Mouse (Mus musculus) megakaryocyte-erythroid progenitor cell, adult 5-6 weeks (primary cell): ENCODE data around the gene Sesn3. TPM values are rescaled to one million over a fixed set of nuclear protein-coding genes. Genes with fewer than 3 reads are reported as not detected.

Source experiments
- ATAC-seq: replicated peaks from 2 replicates; pipeline ENCODE4 v1.8.0; 2016; ENCODE audit warnings: mild to moderate bottlenecking, inconsistent platforms; ENCODE audit not compliant: severe bottlenecking, poor library complexity, low FRiP score, low TSS enrichment
- total RNA-seq, 2 experiments: library from RNA; stranded (forward) in 1 of 2; stranded (reverse) in 1 of 2; fragments of 200-1000, 215-1000 nt in 1 of 2; fragments of >200 nt in 1 of 2; fragmentation: Nextera tagmentation in 1 of 2; gene quantifications; 2 replicates each; pipeline ENCODE4 v1.2.3; 2014 to 2017

Gene Sesn3
- total RNA-seq, 2 experiments from 2014 or later = 4.2 to 6.9 TPM

DNA sequence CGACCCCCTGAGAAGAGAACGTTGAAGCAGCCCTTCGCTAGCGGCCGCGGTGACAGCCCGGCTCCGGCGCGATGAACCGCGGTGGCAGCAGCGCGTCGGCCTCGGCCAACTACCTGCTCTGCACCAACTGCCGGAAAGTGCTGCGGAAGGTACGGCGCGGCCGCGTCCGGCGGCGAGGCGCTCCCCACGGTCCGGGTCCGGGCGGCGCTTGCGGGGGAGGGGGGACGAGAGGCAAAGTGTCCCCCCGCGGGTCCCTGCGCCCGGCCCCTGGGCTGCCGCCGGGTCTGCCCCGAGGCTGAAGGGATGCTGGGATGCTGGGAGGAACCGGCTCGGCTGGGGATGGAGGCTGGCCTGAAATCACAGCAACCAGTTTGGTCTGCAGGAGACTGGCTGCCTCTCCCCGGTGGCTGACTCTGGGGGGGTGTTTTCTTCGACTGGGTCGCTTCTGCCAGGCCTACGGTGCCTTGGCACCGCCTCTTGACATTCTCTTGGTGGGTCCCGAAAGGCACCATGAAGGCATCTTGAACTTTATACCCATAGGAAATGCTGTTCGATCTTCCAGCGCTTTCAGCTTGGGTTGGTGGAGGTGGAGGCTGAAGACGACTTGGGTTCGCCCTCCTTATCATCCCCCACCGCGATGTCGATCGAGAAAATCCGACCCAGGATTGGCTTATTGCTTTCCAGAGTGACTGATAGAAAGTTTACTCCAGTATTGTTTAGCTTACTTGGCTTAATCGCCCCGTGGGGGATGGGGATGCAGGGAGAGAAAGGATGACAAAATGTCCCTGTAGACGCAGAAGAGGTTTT, 1.8 kb downstream of the Sesn3 start:
- ATAC-seq = no peak

- no peak for ATAC-seq
These were observed 2.6 kb downstream of the Sesn3 start for GRCm38 (mm10) chr9:14277365-14277991.

DNA sequence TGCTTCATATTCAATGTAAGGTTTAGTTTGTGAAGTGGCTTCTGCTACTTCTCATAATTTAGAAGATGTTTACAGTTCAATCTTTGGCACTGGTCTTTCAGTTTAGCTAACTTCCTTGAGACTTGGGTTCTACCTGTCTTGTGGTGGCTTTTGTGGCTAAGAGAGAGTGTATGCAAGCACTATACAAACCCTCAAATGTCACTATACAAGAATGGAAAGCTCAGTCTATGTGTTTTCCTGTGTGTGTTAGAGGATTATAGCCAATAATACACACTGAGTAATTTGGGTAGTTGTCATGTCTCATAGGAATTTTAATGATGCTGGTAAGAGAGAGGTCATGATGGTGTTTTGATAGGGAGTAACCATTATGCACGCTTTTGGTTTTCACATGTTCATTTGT, 5.8 kb downstream of the Sesn3 start:
- no peak for ATAC-seq

DNA sequence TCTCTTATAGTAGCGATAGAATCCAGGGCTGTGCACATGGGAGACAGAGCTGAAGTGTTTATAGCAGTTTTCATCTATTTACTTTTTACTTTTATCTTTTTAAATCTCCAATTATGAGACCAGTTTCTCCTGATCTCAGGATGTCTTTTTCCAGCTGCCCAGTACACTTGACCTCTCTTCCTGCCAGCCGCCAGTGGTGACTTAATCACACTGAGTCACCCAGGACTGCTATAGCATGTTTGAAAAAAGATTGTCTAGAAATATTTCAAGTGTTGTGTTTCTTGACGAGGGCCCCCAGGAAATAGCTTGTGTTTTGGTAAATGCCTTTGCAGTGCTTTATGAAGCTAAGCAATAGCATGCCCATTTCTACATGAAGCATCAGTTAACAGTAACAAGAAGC, 10.2 kb downstream of the Sesn3 start:
- no peak for ATAC-seq

GRCm38 (mm10) chr9:14287234-14287633, 12.4 kb downstream of the Sesn3 start:
- ATAC-seq = no peak

DNA sequence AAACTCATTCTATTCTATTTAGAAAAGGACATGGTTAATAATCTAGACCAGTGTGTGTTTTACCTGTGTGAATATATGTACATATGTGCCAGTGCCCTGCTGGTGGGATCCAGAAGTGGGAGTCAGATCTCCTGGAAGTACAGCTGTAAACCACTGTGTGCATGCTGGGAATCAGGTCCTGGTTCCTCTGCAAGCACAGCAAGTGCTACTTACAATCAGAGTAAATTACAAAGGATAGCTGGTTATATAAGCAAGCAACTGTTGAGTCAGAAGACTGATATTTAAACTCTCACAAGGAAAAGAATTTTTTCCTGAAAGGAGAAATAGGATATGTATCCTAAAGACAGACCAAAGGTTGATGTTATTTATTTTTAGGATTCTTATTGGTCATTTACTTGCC, 13.6 kb downstream of the Sesn3 start:
- ATAC-seq = no peak

DNA sequence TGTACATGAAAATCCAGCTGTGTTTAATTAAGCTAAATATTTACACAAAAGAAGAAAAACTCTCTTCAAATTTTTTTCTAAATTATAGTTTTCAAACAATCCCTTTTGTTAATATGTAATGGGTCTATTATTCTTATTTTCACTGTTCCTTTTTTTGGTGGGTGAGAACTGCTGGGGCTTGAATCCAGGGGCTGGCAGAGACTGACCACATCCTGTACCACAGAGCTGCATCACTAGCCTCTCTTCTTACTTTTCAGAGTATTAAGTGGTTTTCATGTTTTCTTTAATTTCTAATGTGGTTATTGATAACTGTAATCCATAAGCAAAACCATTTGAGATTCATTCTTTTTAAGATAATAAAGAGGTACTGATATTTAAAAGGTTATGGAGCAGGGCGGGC, 19.0 kb downstream of the Sesn3 start:
- no peak for ATAC-seq

DNA sequence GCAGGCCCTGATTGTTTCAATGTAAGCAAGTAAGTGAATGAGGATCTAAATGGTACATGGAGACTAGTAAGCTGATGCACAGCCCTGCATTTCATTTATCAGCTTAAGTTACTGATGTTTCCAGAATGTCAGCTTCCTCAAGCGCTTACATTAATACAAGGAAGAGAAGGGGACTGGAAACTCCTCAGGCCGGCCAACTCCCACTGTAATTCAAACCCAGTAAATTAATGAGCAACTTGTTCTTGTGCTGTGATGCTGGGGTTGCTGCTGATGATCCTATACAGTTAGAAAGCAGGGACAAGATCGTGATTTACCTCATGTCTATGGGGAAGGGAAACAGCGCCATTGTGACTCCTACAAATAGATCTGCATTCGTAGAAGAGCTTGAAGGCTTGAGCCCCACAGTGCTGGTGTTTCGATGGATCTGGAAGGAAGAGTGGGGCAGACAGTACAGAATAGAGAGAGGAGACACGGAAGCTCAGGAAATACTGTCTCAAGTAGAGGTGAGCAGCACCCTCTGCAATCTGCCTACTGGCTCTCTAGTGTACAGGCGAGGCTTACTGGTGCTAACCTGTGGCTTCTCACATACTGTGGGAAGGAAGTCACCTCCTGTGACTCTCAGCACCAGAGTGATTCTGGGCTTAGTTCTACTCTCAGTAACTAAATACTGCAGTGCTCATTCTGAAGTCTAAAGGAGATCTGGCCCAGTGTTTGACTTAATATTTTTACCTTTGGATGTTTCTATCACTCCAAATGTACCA, 21.0 kb downstream of the Sesn3 start:
- no peak for ATAC-seq

GRCm38 (mm10) chr9:14297204-14297603, 22.3 kb downstream of the Sesn3 start:
- ATAC-seq = no peak

GRCm38 (mm10) chr9:14299819-14300218, 25.0 kb downstream of the Sesn3 start:
- ATAC-seq = no peak

DNA sequence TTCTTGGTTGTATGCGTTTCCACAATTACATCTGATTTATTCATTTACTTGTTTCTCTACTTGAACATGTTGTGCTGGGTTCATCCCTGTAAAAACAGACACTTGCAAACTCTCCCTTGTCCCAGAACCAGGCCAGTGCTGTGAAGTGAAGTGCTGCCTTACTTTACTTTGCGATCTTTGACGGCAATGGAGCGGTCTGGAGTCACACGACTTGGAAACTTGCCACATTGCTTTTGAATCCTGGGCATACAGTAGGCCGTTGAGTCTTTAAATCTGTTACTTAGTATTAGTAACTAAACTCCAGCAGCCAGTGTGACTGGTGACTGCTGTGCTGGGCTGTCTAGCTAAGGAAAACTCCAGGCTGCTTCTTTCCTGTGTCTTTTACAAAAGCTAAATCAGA, 25.9 kb downstream of the Sesn3 start:
- no peak for ATAC-seq

GRCm38 (mm10) chr9:14304262-14304968, 29.5 kb downstream of the Sesn3 start:
- ATAC-seq = no peak

GRCm38 (mm10) chr9:14307341-14307740, 32.5 kb downstream of the Sesn3 start:
- no peak for ATAC-seq

- ATAC-seq = no peak
These were observed 39.1 kb downstream of the Sesn3 start for GRCm38 (mm10) chr9:14313968-14314367.

DNA sequence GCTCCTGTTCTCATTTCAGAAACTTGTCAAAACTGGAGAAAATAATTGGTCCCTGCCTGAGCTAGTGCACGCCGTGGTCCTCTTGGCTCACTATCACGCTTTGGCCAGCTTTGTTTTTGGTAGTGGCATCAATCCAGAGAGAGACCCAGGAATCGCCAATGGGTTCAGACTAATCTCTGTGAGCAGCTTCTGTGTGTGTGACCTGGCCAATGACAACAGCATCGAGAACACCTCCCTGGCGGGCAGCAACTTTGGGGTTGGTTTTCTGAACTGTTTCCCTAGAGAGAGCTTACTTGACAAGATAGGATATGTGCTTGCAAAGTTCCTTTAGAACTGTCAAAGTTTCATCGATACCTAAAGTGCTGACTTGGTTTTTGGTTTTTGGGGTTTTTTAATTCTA, 39.6 kb downstream of the Sesn3 start:
- ATAC-seq = no peak

GRCm38 (mm10) chr9:14316618-14317017, 41.8 kb downstream of the Sesn3 start:
- no peak for ATAC-seq

DNA sequence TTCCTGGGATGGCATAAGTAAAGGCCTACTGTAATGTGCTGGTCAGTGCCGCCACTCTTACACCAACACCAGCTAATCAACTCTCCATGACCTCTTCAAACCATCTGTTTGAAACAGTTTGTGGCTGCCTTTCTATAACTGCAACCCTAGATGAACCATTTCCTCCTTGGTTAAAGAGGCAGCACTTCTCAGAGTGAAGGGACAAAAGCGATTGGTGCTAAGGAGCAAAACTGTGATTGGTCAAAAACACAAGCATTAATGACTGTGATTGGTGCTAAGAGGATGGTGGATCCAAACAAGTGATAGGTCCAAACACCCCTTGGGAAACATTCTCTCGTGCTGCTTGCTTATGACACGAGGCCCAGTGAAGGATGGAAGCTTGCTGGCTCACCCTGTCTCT, 61.0 kb downstream of the Sesn3 start:
- ATAC-seq = no peak

GRCm38 (mm10) chr9:14336901-14337300, 62.0 kb downstream of the Sesn3 start:
- ATAC-seq = no peak

DNA sequence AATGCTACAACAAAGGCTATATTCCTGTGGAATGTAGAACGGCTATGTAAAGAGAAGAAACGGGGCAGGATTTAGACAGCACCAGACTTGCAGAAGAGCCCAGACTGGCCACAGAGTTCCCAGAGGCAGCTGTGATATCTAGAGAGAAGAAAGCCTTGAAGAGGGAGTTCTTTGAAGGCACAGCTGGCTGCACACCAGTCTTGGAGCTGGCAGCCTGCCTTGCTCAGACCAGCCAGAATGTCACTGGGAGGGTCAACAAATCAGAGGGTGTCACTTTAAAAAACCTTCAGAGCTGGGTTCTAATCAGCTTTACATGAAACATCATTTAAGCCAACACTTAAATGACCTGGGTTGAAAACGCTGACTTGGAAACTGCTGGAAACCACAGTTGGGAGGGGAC, 63.8 kb downstream of the Sesn3 start:
- ATAC-seq = no peak
